Mouse (Mus musculus) brain, adult 2 months (tissue): ENCODE data around the gene Gcnt2.

Experiments used
- DNase-seq: peaks from one replicate; pipeline ENCODE4 v3.0.0; 2011; ENCODE audit warnings: low read depth, low spot score

The Gcnt2 gene

GRCm38 (mm10) chr13:40901831-40902459, 42.4 kb downstream of the Gcnt2 start:
- no peak for DNase-seq

- peak; percentile 73 for DNase-seq
These were observed 44.5 kb downstream of the Gcnt2 start for GRCm38 (mm10) chr13:40904080-40904479.

DNA sequence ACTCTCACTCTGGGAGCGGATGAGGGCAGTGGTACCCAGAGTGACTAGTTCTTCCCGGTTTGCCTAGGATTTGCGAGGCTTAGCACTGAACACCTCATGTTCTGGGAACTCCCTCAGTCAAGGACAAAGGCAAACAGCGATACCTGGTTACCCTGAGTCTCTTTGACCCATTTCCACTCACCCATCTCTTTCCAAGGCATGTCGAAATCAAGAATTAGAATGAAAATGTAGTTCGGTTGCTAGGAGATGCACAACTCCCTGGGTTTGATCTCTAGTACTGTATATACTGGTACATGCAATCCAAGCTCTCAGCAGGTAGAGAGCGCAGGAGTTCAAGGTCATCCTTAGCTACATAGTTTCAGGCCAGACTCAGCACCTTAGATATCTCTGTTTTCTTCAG, 47.0 kb downstream of the Gcnt2 start:
- DNase-seq: no peak

DNA sequence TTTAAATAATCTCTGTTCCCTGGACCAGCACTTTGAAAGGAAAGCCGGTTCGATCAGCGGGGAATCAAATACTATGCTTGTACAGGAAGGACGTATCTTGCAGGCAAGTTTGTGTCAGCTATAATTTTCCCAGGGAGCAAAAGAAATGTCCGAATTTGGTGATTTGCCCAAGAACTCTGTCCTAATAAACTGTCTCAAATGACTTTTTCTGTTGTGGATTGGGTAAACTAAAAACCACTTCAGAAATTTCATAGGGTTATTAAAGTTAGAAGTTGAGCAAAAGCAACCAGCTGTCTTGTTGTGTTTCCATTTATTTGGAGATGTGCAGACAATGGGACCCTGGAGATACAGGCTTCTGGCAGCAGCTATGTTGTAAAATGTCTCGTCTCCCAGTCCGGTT, 47.7 kb downstream of the Gcnt2 start:
- no peak for DNase-seq

GRCm38 (mm10) chr13:40908044-40908443, 48.5 kb downstream of the Gcnt2 start:
- DNase-seq: no peak

DNA sequence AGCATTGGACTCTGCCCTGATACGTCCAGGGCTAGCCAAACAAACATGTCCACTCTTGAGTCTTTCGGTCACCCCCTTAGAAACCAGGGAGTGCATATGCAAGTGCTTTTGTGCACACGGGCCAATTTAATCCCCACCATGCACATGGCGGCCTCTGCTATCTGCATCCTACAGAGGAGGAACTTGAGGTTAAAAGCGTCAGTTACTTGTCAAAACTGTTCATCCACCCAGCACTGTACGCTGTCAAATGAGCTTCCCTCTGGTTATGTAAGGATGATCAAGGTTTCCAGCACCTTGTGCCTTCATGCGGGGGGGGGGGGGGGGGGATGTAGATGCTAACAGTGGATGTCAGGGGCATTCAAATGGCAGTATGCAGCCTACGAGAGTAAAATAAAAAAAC, 49.5 kb downstream of the Gcnt2 start:
- DNase-seq: no peak

GRCm38 (mm10) chr13:40910047-40910446, 50.5 kb downstream of the Gcnt2 start:
- no peak for DNase-seq

GRCm38 (mm10) chr13:40911951-40912350, 52.4 kb downstream of the Gcnt2 start:
- no peak for DNase-seq

DNA sequence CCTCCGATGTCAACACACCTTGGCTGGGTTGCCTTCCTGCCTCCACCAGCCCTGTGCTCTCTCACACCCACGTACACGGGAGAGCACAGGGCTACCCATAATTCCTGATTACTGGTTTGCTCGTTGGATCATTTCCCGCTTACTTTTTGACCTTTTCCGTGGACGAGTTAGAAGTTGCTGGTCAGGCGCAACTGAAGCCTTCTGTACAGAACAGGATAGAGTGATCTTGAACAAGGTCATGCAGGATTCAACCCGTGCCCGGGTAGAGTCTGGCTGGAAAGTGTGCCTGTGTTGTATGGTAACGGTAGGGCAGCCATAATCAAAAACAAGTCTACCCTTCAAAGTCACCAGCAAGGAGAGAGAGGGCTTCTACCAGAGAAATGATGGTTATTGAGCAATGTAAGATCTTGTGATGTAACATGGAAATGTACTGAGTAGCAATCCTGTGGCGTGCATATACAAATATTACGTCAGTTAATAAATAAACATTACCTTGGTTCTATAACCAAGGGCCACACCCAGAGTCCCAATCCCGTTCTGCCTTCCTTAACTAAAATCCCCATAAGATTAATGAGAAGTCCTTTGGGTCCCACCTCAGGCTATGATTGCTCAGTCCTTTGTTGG, 54.0 kb downstream of the Gcnt2 start:
- DNase-seq: no peak

DNA sequence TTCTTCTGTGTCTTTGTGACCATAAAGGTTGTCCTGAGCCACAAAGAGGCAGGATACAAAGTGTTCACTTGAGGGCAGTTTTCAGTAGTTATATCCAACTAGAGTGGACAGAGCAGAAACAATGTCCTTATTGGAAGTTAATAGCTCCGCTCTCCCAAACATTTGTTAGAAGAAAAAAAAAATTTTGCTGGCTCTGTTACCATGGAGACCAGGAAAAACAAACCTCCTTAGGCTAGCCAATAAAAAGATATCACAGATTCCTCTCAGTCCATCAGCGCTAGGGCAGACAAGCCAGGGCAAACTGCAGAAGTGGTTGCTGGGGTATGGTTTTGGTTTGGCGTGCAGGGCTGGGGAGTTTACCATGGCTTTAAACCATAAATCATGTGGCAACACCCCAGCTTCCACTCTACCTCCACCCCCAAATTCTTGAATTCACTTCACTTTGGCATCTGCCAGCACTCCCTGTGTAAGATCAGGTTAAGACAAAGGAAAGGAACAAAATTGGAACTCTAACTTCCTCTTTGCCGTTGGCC, 54.6 kb downstream of the Gcnt2 start:
- no peak for DNase-seq

GRCm38 (mm10) chr13:40916321-40917160, 57.0 kb downstream of the Gcnt2 start:
- no peak for DNase-seq

GRCm38 (mm10) chr13:40917161-40918091, 57.9 kb downstream of the Gcnt2 start:
- peak; percentile 71 for DNase-seq

DNA sequence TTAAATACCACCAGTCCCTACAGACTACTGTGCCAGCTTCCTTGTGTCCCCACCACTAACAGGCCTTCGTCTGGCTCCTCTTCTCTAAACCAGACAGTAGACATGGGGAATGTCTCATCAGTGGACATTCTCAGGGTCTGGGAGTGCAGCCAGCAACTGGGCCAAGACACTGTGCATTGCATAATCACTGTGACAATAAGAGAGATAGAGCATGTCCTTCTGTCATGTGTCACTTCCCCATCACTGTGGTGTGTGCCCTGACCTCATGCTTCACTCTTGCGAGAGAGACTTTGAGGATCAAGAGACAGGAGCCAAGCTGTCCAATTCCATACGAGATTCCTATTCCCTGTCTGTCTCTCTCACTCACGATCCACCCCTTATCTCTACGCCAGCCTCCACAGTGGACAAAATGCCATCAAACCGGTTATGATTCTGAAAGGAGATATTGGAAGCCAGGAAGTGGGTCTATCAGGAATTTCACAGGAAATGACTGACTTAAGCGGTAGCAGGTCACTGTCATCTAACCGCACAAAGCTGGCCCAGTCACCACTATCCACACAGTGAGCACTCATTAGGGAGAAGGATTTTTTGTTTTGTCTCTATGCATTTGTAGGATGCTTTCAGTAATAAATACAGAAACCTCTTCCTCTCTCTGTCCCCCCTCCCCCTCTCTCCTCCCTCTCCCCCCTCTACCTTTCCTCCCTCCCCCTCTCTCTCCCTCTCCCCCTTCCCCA, 61.9 kb downstream of the Gcnt2 start:
- peak; percentile 56 for DNase-seq

GRCm38 (mm10) chr13:40922311-40922877, 62.8 kb downstream of the Gcnt2 start:
- DNase-seq: no peak

- peak; percentile 68 for DNase-seq
These were observed 64.3 kb downstream of the Gcnt2 start for GRCm38 (mm10) chr13:40923756-40924315.

DNA sequence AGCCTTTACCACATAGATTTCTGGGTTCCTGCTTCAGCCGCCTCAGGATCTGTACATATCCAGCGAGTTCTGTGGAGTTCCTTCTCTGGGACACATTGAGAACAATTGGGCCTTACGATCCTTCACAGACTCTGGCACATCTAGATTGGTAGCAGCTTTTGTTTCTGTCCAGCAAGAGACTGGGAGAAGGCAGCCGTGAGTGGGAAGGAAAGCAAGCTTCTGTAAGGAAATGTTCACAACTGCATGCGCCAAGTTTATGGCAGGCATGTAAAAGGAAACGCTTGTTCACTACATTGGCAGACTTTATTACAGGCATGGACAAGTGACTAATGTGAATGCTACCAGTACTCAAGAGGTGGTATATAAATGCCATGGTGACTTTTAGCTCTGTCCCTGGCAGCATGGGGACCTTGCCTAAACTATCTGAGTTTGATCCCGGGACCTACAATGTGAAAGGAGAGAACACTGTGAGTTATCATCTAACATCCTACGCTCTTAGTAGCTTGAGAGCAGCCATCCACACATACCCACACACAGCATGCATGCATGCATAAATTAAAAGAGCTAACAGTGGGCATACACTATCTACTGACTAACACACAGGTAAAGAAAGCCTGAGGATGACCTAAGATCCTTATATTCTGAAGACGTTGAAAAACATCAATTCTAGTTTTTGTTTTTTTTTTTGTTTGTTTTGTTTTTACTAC, 68.8 kb downstream of the Gcnt2 start:
- peak; percentile 78 for DNase-seq

GRCm38 (mm10) chr13:40931871-40932270, 72.3 kb downstream of the Gcnt2 start:
- DNase-seq: peak; percentile 54

- no peak for DNase-seq
These were observed 73.0 kb downstream of the Gcnt2 start for GRCm38 (mm10) chr13:40932573-40932972.

- no peak for DNase-seq
These were observed 74.8 kb downstream of the Gcnt2 start for GRCm38 (mm10) chr13:40934341-40934740.
